Mouse (Mus musculus) liver, embryonic 14.5 days (tissue): ENCODE results near the gene Auts2. TPM values are rescaled to one million over a fixed set of nuclear protein-coding genes. Genes with fewer than 3 reads are reported as not detected.

Experiments
- ATAC-seq: fragments of 200-750 bp; cut with Nextera tagmentation; 2 replicates; pipeline ENCODE4 v1.8.0; 2017; ENCODE audit warnings: moderate number of reproducible peaks, mild to moderate bottlenecking, moderate library complexity; ENCODE audit not compliant: insufficient read depth
- DNase-seq, 3 experiments: peaks; one replicate each; pipeline ENCODE4 v3.0.0-alpha.2; 2012 to 2013; ENCODE audit warnings: low read depth in 3 of 3, low spot score in 3 of 3
- H3K27ac ChIP-seq: fragments of 300-500 bp; sonication (generic); 2 replicates; pipeline ENCODE4 v1.5.1; 2014; ENCODE audit warnings: moderate library complexity, mild to moderate bottlenecking, control low read depth, inconsistent platforms
- H3K27me3 ChIP-seq: fragments of 300-500 bp; sonication (generic); 2 replicates; pipeline ENCODE4 v1.6.1; 2014; ENCODE audit warnings: mild to moderate bottlenecking, low read length, moderate library complexity; ENCODE audit not compliant: control insufficient read depth, insufficient read depth
- H3K36me3 ChIP-seq: fragments of 300-500 bp; sonication (generic); replicated peaks from 2 replicates; pipeline ENCODE4 v1.6.1; 2014; ENCODE audit warnings: low read depth; ENCODE audit not compliant: control insufficient read depth, insufficient read depth
- H3K4me1 ChIP-seq, 2 experiments: fragments of 200-500 bp in 1 of 2; fragments of 300-500 bp in 1 of 2; sonication (generic) in 1 of 2; replicated peaks; 2 replicates each; pipeline ENCODE4 v1.6.1; 2012 to 2014; ENCODE audit warnings: antibody characterized with exemption in 1 of 2, inconsistent platforms in 1 of 2, low read length in 1 of 2; ENCODE audit not compliant: control insufficient read depth in 2 of 2, insufficient read depth in 2 of 2
- H3K4me2 ChIP-seq: fragments of 300-500 bp; sonication (generic); 2 replicates; pipeline ENCODE4 v1.6.1; 2014; ENCODE audit warnings: low read depth, mild to moderate bottlenecking, control low read depth, moderate library complexity
- H3K4me3 ChIP-seq, 2 experiments: fragments of 200-500 bp in 1 of 2; fragments of 300-500 bp in 1 of 2; sonication (generic) in 1 of 2; 2 replicates each; pipeline ENCODE4 v1.5.1; 2012 to 2014; ENCODE audit warnings: low read depth in 2 of 2, low read length in 2 of 2, mild to moderate bottlenecking in 2 of 2, control low read depth in 1 of 2, inconsistent platforms in 1 of 2, moderate library complexity in 1 of 2; ENCODE audit not compliant: insufficient read depth in 1 of 2
- H3K9ac ChIP-seq: fragments of 300-500 bp; sonication (generic); replicated peaks from 2 replicates; pipeline ENCODE4 v1.6.1; 2014; ENCODE audit warnings: mild to moderate bottlenecking, control low read depth, moderate library complexity
- H3K9me3 ChIP-seq: fragments of 300-500 bp; sonication (generic); 2 replicates; pipeline ENCODE4 v1.6.1; 2016; ENCODE audit warnings: low read length, mixed read lengths; ENCODE audit not compliant: control insufficient read depth
- CTCF ChIP-seq: IDR thresholded peaks from 2 replicates; pipeline ENCODE4 v1.5.1; 2016; ENCODE audit warnings: antibody characterized with exemption, low read depth, control low read depth
- EP300 ChIP-seq: IDR thresholded peaks from 2 replicates; pipeline ENCODE4 v1.6.1; 2016; ENCODE audit warnings: antibody characterized with exemption, low read depth
- WGBS: fragments of 180-500 bp; shearing (Covaris S2); extraction: QIAGEN DNeasy Blood & Tissue Kit; methylation state at CpG from one replicate; pipeline ENCODE4 v1.1.7; 2014; ENCODE audit not compliant: insufficient replicate concordance; 5-methylcytosine and 5-hydroxymethylcytosine counted together
- polyA plus RNA-seq, 2 experiments: library from polyadenylated mRNA; depleted of rRNA in 1 of 2; stranded (reverse) in 1 of 2; unstranded in 1 of 2; fragments of >200 nt; fragmentation: Nextera tagmentation in 1 of 2; extraction: Ambion mirVana in 1 of 2; gene quantifications; 2 replicates each; pipeline versions ENCODE4 v1.2.1 to v1.2.3; 2012 to 2014

The Auts2 gene
- polyA plus RNA-seq, 2 experiments: 0.77 to 1.6 TPM

DNA sequence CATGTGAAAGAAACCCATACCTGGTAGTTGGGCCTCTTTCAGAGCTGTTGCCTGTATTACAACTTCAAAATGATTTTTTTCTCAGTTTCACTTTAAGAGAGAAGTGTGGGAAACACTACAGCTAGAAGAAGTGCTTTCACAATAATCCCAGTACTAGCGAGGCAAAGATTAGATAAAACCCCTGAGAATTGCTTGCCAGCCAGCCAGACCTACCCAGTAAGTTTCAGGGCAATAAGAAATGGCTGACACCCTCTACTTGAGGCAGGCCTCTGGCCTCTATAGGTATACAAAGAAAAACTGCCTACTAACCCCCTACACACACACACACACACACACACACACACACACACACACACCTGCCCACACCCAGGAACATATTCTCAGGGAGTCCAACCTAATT is 630.2 kb downstream of the Auts2 start:
- DNase-seq (no peak), ATAC-seq (no peak)
- H3K27me3 ChIP-seq: no peaks in the 10 kb centered on the region
- no peak overlapping the region for H3K4me3 ChIP-seq
- no peak overlapping the region for H3K9ac ChIP-seq
- H3K4me2 ChIP-seq: no peak overlapping the region
- no peaks in the 10 kb centered on the region for H3K36me3 ChIP-seq
- H3K27ac ChIP-seq: no peak overlapping the region
- H3K9me3 ChIP-seq: no peaks in the 10 kb centered on the region
- TF ChIP-seq EP300: no peak
- no peak for TF ChIP-seq CTCF
- 14% methylated on average over 1 of the region's 1 CpGs for WGBS
- no peaks in the 10 kb centered on the region for H3K4me1 ChIP-seq

GRCm38 (mm10) chr5:131906313-131906712 is 636.8 kb downstream of the Auts2 start:
- Histone ChIP-seq H3K4me1 (no peaks in the 10 kb centered on the region), H3K9me3 (no peaks in the 10 kb centered on the region), H3K36me3 (no peaks in the 10 kb centered on the region), H3K4me3 (no peak overlapping the region), H3K27ac (no peak overlapping the region), H3K27me3 (no peaks in the 10 kb centered on the region), H3K9ac (no peak overlapping the region), H3K4me2 (no peak overlapping the region)
- DNase-seq (no peak), ATAC-seq (no peak)
- TF ChIP-seq EP300 (no peak), CTCF (no peak)
- WGBS: 56% methylated on average over 3 of the region's 3 CpGs

- H3K4me3 ChIP-seq: no peak overlapping the region
- H3K4me1 ChIP-seq: no peaks in the 10 kb centered on the region
- WGBS: 74% methylated on average over 10 of the region's 10 CpGs
- TF ChIP-seq CTCF: no peak
- H3K27me3 ChIP-seq: no peaks in the 10 kb centered on the region
- no peaks in the 10 kb centered on the region for H3K36me3 ChIP-seq
- H3K27ac ChIP-seq: no peak overlapping the region
- H3K9ac ChIP-seq: no peak overlapping the region
- no peak overlapping the region for H3K4me2 ChIP-seq
- no peaks in the 10 kb centered on the region for H3K9me3 ChIP-seq
- DNase-seq (no peak), ATAC-seq (no peak)
These were observed 638.7 kb downstream of the Auts2 start for GRCm38 (mm10) chr5:131904478-131904877.

DNA sequence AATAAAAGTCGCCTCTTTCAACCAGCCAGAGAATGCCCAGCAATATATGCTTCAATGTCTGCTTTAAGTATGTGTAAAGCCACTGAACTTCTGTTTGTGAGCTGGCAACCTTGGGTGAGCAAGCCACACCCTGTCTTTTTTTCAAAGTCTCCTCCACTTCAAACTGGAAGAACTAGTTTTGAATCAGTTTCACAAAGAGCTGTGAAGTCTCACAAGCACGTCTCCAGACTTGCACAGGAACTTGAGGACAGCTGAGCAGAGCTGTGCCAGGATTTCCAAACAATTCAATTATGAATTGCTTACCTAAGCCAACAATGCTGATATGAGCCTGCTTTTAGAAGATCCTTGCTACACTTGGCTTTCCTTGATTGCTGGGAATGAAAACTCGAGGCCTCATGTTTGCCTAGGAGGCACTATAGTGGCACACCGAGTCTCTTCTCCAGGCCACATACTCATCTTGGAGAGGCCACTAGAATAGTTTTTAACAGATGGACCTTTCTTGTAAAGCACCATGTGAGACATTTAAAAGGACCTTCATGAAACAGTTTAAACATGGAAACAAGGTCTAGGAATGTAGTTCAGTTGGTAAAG is 645.0 kb downstream of the Auts2 start:
- no peak for DNase-seq
- Histone ChIP-seq H3K4me2 (no peak overlapping the region), H3K9ac (no peak overlapping the region), H3K9me3 (no peaks in the 10 kb centered on the region), H3K27ac (no peak overlapping the region), H3K4me1 (no peaks in the 10 kb centered on the region), H3K27me3 (no peaks in the 10 kb centered on the region), H3K36me3 (no peaks in the 10 kb centered on the region), H3K4me3 (no peak overlapping the region)
- ATAC-seq: no peak
- 51% methylated on average over 4 of the region's 4 CpGs for WGBS
- TF ChIP-seq CTCF (no peak), EP300 (no peak)

DNA sequence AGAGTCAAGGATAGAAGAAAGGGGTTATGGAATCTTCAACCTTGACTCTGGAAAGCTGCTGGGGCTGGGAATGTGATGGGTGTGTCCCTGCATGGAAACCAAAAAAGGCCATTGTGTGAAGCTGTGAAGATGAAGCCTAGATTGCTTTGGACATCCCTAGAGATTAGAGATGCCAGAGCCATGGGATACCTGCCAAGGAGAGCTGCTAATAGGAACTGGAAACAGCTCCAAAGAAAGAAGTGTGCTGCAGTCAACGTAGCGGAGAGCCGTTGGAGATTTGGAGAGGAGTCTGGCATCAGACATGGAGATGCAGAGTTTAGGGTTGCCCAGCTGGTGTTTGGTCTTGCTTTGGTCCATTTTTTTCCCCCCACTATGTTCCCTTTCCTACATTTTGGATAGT is 656.5 kb downstream of the Auts2 start:
- WGBS: 88% methylated on average over 3 of the region's 3 CpGs
- no peaks in the 10 kb centered on the region for H3K4me1 ChIP-seq
- H3K4me3 ChIP-seq: no peak overlapping the region
- H3K4me2 ChIP-seq: no peak overlapping the region
- no peaks in the 10 kb centered on the region for H3K36me3 ChIP-seq
- ATAC-seq (no peak), DNase-seq (no peak)
- H3K27me3 ChIP-seq: no peaks in the 10 kb centered on the region
- H3K9me3 ChIP-seq: no peaks in the 10 kb centered on the region
- no peak for TF ChIP-seq CTCF
- no peak for TF ChIP-seq EP300
- no peak overlapping the region for H3K9ac ChIP-seq
- H3K27ac ChIP-seq: no peak overlapping the region
